Mouse (Mus musculus) left cerebral cortex, adult 6 months (tissue): ENCODE results near the gene Tln2. TPM values are rescaled to one million over a fixed set of nuclear protein-coding genes. Genes with fewer than 3 reads are reported as not detected.

Experiments
- long read RNA-seq, 2 experiments: library from polyadenylated mRNA; unstranded; transcript quantifications; one replicate each; pipeline ENCODE4 v2.0.0; 2019 to 2020
- polyA plus RNA-seq: library from polyadenylated mRNA; unstranded; fragments of <200 nt; fragmentation: Nextera tagmentation; gene quantifications from 2 replicates; pipeline ENCODE4 v1.2.3, GENCODE M21; 2021

The Tln2 gene
- 54.1 and 60.7 TPM in 2 replicates for polyA plus RNA-seq
- long read RNA-seq, experiment 1, partial matches to known transcripts: 70 of 96 reads
- long read RNA-seq, experiment 1, other reads (novel, unspliced or antisense): 26 of 96 reads
- long read RNA-seq, experiment 2, partial matches to known transcripts: 44 of 54 reads
- long read RNA-seq, experiment 2, other reads (novel, unspliced or antisense): 10 of 54 reads

GRCm38 (mm10) chr9:67559603-67560002 is at the start of gene Tln2:
Gene Tln2 (minus strand): TSS chr9:67559703.

Other genes starting within 250 kb of the Tln2 start
- 0.16 and 4.3 TPM in 2 replicates for gene C2cd4b, start 199.7 kb upstream of the Tln2 start, polyA plus RNA-seq